Mouse (Mus musculus): ENCODE results near the gene Ldha.
"Not testable (repeated sequence)": the region's sequence is repeated elsewhere in the genome, so short reads cannot be mapped to it uniquely, and the experiment has no call there.

DNA sequence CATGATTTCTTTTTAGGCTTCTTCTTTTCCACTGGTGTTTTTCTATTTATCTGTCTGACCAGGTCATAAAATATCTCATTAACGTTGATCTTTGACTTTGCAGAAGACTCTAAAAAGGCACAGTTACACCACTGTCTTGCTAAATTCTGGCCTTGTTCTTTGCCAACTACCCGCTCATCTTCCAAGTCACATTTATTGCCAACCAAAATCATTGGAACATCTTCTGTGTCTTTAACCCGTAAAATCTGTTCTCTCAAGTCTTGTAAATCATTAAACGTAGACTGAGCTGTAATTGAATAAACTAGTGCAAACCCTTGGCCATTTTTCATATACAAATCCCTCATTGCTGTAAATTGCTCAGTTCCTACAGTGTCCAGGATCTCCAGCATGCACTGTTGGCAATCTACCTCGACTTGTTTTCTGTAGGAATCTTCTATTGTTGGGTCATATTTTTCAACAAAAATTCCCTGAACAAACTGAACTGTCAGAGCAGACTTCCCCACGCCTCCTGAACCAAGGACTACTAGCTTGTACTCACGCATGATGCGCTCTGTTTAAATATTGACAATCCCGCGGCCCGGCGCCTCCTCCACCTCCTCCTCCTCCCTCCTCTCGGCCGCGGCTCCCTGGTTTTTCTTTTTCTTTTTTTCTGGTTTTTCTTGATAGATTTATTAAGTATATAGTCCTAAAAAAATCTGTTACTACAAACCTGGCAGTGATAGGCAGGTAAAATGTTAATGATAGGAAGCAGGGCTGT lies 20.2 kb upstream of the Ldha start:
- TF ChIP-seq CTCF (IDR thresholded peaks at IDR 0.05; ENCODE audit: borderline replicate concordance, insufficient read depth, low read length); POLR2A (IDR thresholded peaks at IDR 0.05; ENCODE audit: low read depth, low read length): not testable (repeated sequence)

Data from embryonic fibroblast, embryonic 13.5 days (primary cell).